ENCODE assay signal across 9 mouse cellular contexts in the genomic region with DNA sequence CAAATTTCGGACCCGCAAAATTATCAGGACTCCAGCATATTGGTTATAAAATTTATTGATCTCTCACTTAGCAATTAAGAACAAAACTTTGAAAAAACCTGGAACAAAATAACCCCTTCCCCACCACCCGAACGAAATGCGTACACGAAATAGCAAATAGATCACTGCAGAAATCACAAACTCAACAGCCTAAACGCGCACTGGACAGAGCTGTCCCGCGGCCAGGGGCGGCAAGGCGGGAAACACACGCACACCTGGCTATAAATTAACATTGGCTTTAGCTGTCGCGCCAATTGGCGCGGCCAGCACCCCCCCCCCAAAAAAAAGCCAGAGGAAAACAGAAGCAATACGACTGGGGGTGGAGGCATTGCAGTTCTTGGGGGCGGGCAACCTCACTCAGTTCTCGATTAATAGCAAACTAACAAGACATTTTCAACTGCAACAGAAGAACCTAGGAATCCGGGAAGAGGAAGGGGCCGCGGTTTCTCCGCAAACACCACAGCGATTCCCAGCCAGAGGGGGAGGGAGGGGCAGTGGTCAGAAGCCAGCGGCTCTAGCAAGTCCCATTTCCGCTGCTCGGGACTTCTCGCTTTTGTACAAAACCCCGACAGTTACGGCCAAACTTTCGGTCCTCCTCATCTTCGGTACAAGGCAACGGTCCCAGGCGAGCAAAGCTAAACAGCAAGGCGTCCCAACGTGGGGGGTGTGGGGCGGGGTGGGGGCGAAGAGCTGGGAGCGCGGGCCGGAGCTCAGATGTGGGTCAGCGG. TPM values are rescaled to one million over a fixed set of nuclear protein-coding genes. Genes with fewer than 3 reads are reported as not detected.
DNase-seq lines count a peak whose midpoint lies in the region; ATAC-seq and TF ChIP-seq lines count a peak whose summit lies in the region.
"Had no signal": no experiment of that assay in that cellular context is flagged by ENCODE, and none has a peak within 500 bp of the region (broad histone marks: within the 10 kb centered on the region; RNA-seq: fewer than 3 reads in every experiment).

No protein-coding gene starts in this region.

- peaks cover 48% of the 10 kb centered on the region for H3K27me3 ChIP-seq in heart, embryonic 16.5 days (ENCODE audit: control insufficient read depth, insufficient read depth, low read length)
- H3K27me3 ChIP-seq in hindbrain, postnatal 0 days (ENCODE audit: insufficient read depth, low read length) = no peaks in the 10 kb centered on the region; the same call in 1 of the 2 replicates
- peaks cover 6% of the 10 kb centered on the region; the same call in 1 of the 2 replicates for H3K27me3 ChIP-seq in midbrain, embryonic 15.5 days (replicated peaks)

- peak overlapping the region; percentile 59 for H3K4me3 ChIP-seq in heart, embryonic 16.5 days (ENCODE audit: low read length)
- H3K4me3 ChIP-seq in hindbrain, postnatal 0 days (ENCODE audit: low read length) = peak overlapping the region; percentile 49
- peak overlapping the region; percentile 56 for H3K4me3 ChIP-seq in midbrain, embryonic 15.5 days

- WGBS in heart, embryonic 16.5 days = 10% methylated on average over 39 of the region's 43 CpGs
- 31% methylated on average over 43 of the region's 43 CpGs for WGBS in hindbrain, postnatal 0 days
- WGBS in midbrain, embryonic 15.5 days = 22% methylated on average over 43 of the region's 43 CpGs

- peak overlapping the region; percentile 74 for H3K4me2 ChIP-seq in heart, embryonic 16.5 days (ENCODE audit: low read depth, low read length)
- peak overlapping the region; percentile 59 for H3K4me2 ChIP-seq in hindbrain, postnatal 0 days (ENCODE audit: low read depth, low read length)
- H3K4me2 ChIP-seq in midbrain, embryonic 15.5 days = peak overlapping the region; percentile 72

- no peaks in the 10 kb centered on the region for H3K9me3 ChIP-seq in heart, embryonic 16.5 days (replicated peaks; ENCODE audit: control insufficient read depth, low read length)
- no peaks in the 10 kb centered on the region for H3K9me3 ChIP-seq in hindbrain, postnatal 0 days (ENCODE audit: low read length)
- no peaks in the 10 kb centered on the region for H3K9me3 ChIP-seq in midbrain, embryonic 15.5 days

- H3K4me1 ChIP-seq in heart, embryonic 16.5 days (ENCODE audit: control insufficient read depth, insufficient read depth, low read length) = no peaks in the 10 kb centered on the region
- H3K4me1 ChIP-seq in hindbrain, postnatal 0 days (ENCODE audit: insufficient read depth, low read length) = no peaks in the 10 kb centered on the region
- peaks cover 19% of the 10 kb centered on the region; the same call in 1 of the 2 replicates for H3K4me1 ChIP-seq in midbrain, embryonic 15.5 days

- H3K27ac ChIP-seq in heart, embryonic 16.5 days (ENCODE audit: low read length) = no peak overlapping the region
- H3K27ac ChIP-seq in hindbrain, postnatal 0 days = no peak overlapping the region
- H3K27ac ChIP-seq in midbrain, embryonic 15.5 days = no peak overlapping the region

- no peak for TF ChIP-seq CTCF in hindbrain, postnatal 0 days (IDR thresholded peaks at IDR 0.05; ENCODE audit: low read depth)

- H3K9ac ChIP-seq in heart, embryonic 16.5 days (ENCODE audit: low read length) = peak overlapping the region; percentile 58
- H3K9ac ChIP-seq in hindbrain, postnatal 0 days (replicated peaks; ENCODE audit: low read length) = peak overlapping the region; percentile 40; the same call in 1 of the 2 replicates
- peak overlapping the region; percentile 38 for H3K9ac ChIP-seq in midbrain, embryonic 15.5 days

- H3K36me3 ChIP-seq in heart, embryonic 16.5 days (ENCODE audit: control insufficient read depth, insufficient read depth) = no peaks in the 10 kb centered on the region
- H3K36me3 ChIP-seq in hindbrain, postnatal 0 days (ENCODE audit: insufficient read depth, low read length) = no peaks in the 10 kb centered on the region
- H3K36me3 ChIP-seq in midbrain, embryonic 15.5 days (replicated peaks) = no peaks in the 10 kb centered on the region

- DNase-seq in heart, adult 11 months = no peak
- peak; percentile 20 for DNase-seq in embryo, embryonic 9.5 days (ENCODE audit: extremely low spot score)
- DNase-seq in hindbrain, postnatal 0 days (ENCODE audit: low spot score) = peak; percentile 18
- DNase-seq in lung, postnatal 25 days (ENCODE audit: low spot score) = no peak
- DNase-seq in gastrocnemius, postnatal 10 days = no peak

- ATAC-seq in heart, embryonic 16.5 days (replicated peaks; ENCODE audit: extremely low read depth, insufficient read depth, low FRiP score) = 0 out of 2 replicates have a peak, but pooled peaks have one; percentile 3
- ATAC-seq in hindbrain, postnatal 0 days = no peak
- ATAC-seq in midbrain, embryonic 15.5 days (replicated peaks) = no peak
- ATAC-seq in frontal cortex, adult (ENCODE audit: low TSS enrichment) = no peak

RNA-seq across cellular contexts. Expression of a gene that starts 1.7 kb away (rescaled TPM):
- polyA plus RNA-seq in heart, embryonic 16.5 days (2015; fragmentation: Nextera tagmentation; extraction: Ambion mirVana) = 0.07 TPM in 1 of 2 replicates, not detected in the other
- 6.1 and 8.5 TPM in 2 replicates for total RNA-seq in hindbrain, postnatal 0 days (2014; rRNA removed)
- 1.3 and 2.4 TPM in 2 replicates for polyA plus RNA-seq in hindbrain, postnatal 0 days (2015; fragmentation: Nextera tagmentation; extraction: Ambion mirVana)
- 1.9 TPM in 2 replicates for polyA plus RNA-seq in midbrain, embryonic 15.5 days (2015; fragmentation: Nextera tagmentation; extraction: Ambion mirVana)
- under 1 TPM; 0.11 to 0.12 TPM for total RNA-seq in gastrocnemius, postnatal 10 days (2021)
- total RNA-seq: MEL had no signal

Comparison
In these comparisons a context has a peak if more than half of its experiments do, and no peak if none do; other contexts are left out.
1. DNase-seq: peak in embryo, embryonic 9.5 days (single experiment) and hindbrain, postnatal 0 days (single experiment); none in heart, adult 11 months (single experiment), lung, postnatal 25 days (single experiment) and gastrocnemius, postnatal 10 days (single experiment).
2. Peak in every context shown above with its lines, with median percentiles within 50 percentile points of each other: H3K4me2 ChIP-seq, H3K4me3 ChIP-seq and H3K9ac ChIP-seq.